Mouse (Mus musculus) small intestine, adult 2 months (tissue): ENCODE data around the gene Rdh13.

ENCODE experiments used
- CTCF ChIP-seq: fragments of 200-500 bp; IDR thresholded peaks from 2 replicates; pipeline ENCODE4 v1.5.1; 2012; ENCODE audit warnings: low read depth, mild to moderate bottlenecking, control low read depth, inconsistent platforms, low read length, moderate library complexity, mixed read lengths; ENCODE audit not compliant: insufficient replicate concordance, insufficient read length; ENCODE audit errors: extremely low read depth
- POLR2A ChIP-seq: fragments of 200-500 bp; IDR thresholded peaks from 2 replicates; pipeline ENCODE4 v1.6.1; 2012; ENCODE audit warnings: low read depth, mild to moderate bottlenecking, control low read depth, inconsistent platforms, low read length, moderate library complexity

- TF ChIP-seq CTCF (no peak), POLR2A (no peak)
These were observed 7.7 kb downstream of the Rdh13 start for GRCm38 (mm10) chr7:4437721-4438120.
